ENCODE assay signal across 11 mouse cellular contexts in the genomic region with DNA sequence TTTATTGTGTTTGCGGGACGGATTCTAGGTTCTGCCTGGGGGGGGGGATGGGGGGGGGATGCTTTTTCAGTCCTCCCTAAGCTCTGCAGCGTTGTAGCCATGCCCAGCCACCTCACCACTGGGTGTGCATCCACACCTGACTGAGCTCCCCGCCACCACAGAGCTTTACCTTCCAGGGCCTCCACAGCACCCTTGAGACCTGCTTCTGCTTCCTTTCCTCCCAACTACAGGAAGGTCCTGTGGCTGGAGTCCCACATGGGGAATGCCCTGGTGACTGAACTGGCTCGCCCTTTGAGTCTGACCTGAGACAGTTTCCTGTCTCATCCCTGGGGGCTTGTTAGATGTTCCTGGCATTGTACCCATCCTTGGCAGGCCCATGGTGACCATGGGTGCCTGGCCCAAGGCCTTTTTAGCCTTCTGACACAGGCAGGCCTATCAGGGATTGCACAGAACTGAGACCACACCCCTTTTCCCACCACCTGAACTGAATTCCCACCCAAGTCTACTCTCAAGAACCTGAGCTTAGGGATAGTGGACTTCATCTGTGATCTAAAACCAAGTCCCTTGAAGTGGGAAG. TPM values are rescaled to one million over a fixed set of nuclear protein-coding genes. Genes with fewer than 3 reads are reported as not detected.
A peak's percentile ranks its signal among the peaks of the same experiment; 100 is the strongest.
DNase-seq lines count a peak whose midpoint lies in the region; ATAC-seq and TF ChIP-seq lines count a peak whose summit lies in the region.
"Had no signal": no experiment of that assay in that cellular context is flagged by ENCODE, and none has a peak within 500 bp of the region (broad histone marks: within the 10 kb centered on the region; RNA-seq: fewer than 3 reads in every experiment).

No protein-coding gene starts in this region.

- peak; percentile 60 to 86 for DNase-seq in adrenal gland, adult (ENCODE audit: inconsistent age in 2 of 2, low spot score in 1 of 2)
- no peak for DNase-seq in adrenal gland, postnatal 25 days
- no peak for DNase-seq in layer of hippocampus, adult 2 months (ENCODE audit: low spot score in 2 of 2)
- no peak for DNase-seq in layer of hippocampus, adult 18-20 months (ENCODE audit: low spot score in 2 of 2)
- no peak for DNase-seq in liver, embryonic 13.5 days
- no peak for DNase-seq in adipocyte (ENCODE audit: low spot score)
- DNase-seq in lung, postnatal 4 days, result no peak

- WGBS in bone marrow, adult 2 months, result 61% methylated on average over 5 of the region's 5 CpGs
- 86% methylated on average over 5 of the region's 5 CpGs for WGBS in liver, embryonic 13.5 days (ENCODE audit: insufficient replicate concordance)

- ATAC-seq in liver, embryonic 13.5 days (ENCODE audit: low read depth), result no peak

- peaks cover 36% of the 10 kb centered on the region for H3K4me1 ChIP-seq in bone marrow, adult 2 months (ENCODE audit: control insufficient read depth, insufficient read depth, low read length)
- H3K4me1 ChIP-seq in liver, embryonic 13.5 days (replicated peaks), result peaks cover 91% of the 10 kb centered on the region

- TF ChIP-seq CTCF in layer of hippocampus, adult 2 months (conservative IDR thresholded peaks at IDR 0.05), result no peak
- TF ChIP-seq CTCF in bone marrow, adult 2 months (IDR thresholded peaks at IDR 0.05; ENCODE audit: control insufficient read depth, insufficient read depth, low read length), result no peak

- 0 out of 2 replicates have a peak, but pooled peaks have one; percentile 5 for TF ChIP-seq POLR2A in bone marrow, adult 2 months (IDR thresholded peaks at IDR 0.05; ENCODE audit: borderline replicate concordance, control insufficient read depth, low read depth, low read length)

- H3K27ac ChIP-seq in layer of hippocampus, adult 2 months, result peak overlapping the region; percentile 76; the same call in 1 of the 2 replicates
- peak overlapping the region; percentile 49 for H3K27ac ChIP-seq in bone marrow, adult 2 months (ENCODE audit: control insufficient read depth, insufficient read depth, low read depth, low read length, poor library complexity)
- peak overlapping the region; percentile 100 for H3K27ac ChIP-seq in liver, embryonic 13.5 days
- H3K27ac ChIP-seq: embryonic facial prominence, embryonic 12.5 days; kidney, embryonic 15.5 days; left cerebral cortex, adult 2 months had no signal

- H3K27me3 ChIP-seq in liver, embryonic 13.5 days, result no peaks in the 10 kb centered on the region
- H3K27me3 ChIP-seq: embryonic facial prominence, embryonic 12.5 days; kidney, embryonic 15.5 days had no signal

- peaks cover 48% of the 10 kb centered on the region for H3K36me3 ChIP-seq in liver, embryonic 13.5 days
- H3K36me3 ChIP-seq: embryonic facial prominence, embryonic 12.5 days had no signal

- H3K9me3 ChIP-seq in liver, embryonic 13.5 days (replicated peaks), result no peaks in the 10 kb centered on the region
- H3K9me3 ChIP-seq: embryonic facial prominence, embryonic 12.5 days; kidney, embryonic 15.5 days had no signal

- peak overlapping the region; percentile 88 for H3K4me2 ChIP-seq in liver, embryonic 13.5 days
- H3K4me2 ChIP-seq: embryonic facial prominence, embryonic 12.5 days had no signal

- no peak overlapping the region for H3K4me3 ChIP-seq in layer of hippocampus, adult 2 months
- peak overlapping the region; percentile 22 for H3K4me3 ChIP-seq in bone marrow, adult 2 months (replicated peaks; ENCODE audit: control insufficient read depth, low read depth, low read length)
- H3K4me3 ChIP-seq in liver, embryonic 13.5 days (replicated peaks), result peak overlapping the region; percentile 95
- H3K4me3 ChIP-seq: embryonic facial prominence, embryonic 12.5 days; kidney, embryonic 15.5 days; left cerebral cortex, adult 2 months had no signal

- H3K9ac ChIP-seq in liver, embryonic 13.5 days, result peak overlapping the region; percentile 98
- H3K9ac ChIP-seq: embryonic facial prominence, embryonic 12.5 days; kidney, embryonic 15.5 days had no signal

RNA-seq across cellular contexts. Expression of a gene that starts 14.4 kb away (rescaled TPM):
- 68.9 and 70.0 TPM in 2 replicates for total RNA-seq in adrenal gland, postnatal 25 days (2021)
- total RNA-seq in layer of hippocampus, adult 2 months (2021), result 10 to 100 TPM; 25.7 to 27.5 TPM
- total RNA-seq in layer of hippocampus, adult 18-20 months (2021), result 10 to 100 TPM; 22.0 to 23.6 TPM
- polyA plus RNA-seq in bone marrow, adult 2 months (2011; ENCODE audit: insufficient read depth, insufficient read length, low replicate concordance, missing spikeins), result 33.7 and 51.6 TPM in 2 replicates
- polyA plus RNA-seq in liver, embryonic 13.5 days (2015; fragmentation: Nextera tagmentation; extraction: Ambion mirVana), result 13.1 and 14.1 TPM in 2 replicates

RNA-seq across cellular contexts. Expression of a gene that starts 31.6 kb away (rescaled TPM):
- 62.4 and 68.2 TPM in 2 replicates for total RNA-seq in adrenal gland, postnatal 25 days (2021)
- 10 to 100 TPM; 23.6 to 25.0 TPM for total RNA-seq in layer of hippocampus, adult 2 months (2021)
- 10 to 100 TPM; 22.3 to 25.3 TPM for total RNA-seq in layer of hippocampus, adult 18-20 months (2021)
- polyA plus RNA-seq in bone marrow, adult 2 months (2011; ENCODE audit: insufficient read depth, insufficient read length, low replicate concordance, missing spikeins), result 81.7 and 82.5 TPM in 2 replicates
- 91.0 and 102 TPM in 2 replicates for polyA plus RNA-seq in liver, embryonic 13.5 days (2015; fragmentation: Nextera tagmentation; extraction: Ambion mirVana)

RNA-seq across cellular contexts. Expression of a gene that starts 31.6 kb away (rescaled TPM):
- 5.6 and 6.0 TPM in 2 replicates for total RNA-seq in adrenal gland, postnatal 25 days (2021)
- 1 to 10 TPM; 6.1 to 6.8 TPM for total RNA-seq in layer of hippocampus, adult 2 months (2021)
- total RNA-seq in layer of hippocampus, adult 18-20 months (2021), result 1 to 10 TPM; 6.0 to 6.1 TPM
- polyA plus RNA-seq in bone marrow, adult 2 months (2011; ENCODE audit: insufficient read depth, insufficient read length, low replicate concordance, missing spikeins), result 1.1 and 1.8 TPM in 2 replicates
- polyA plus RNA-seq in liver, embryonic 13.5 days (2015; fragmentation: Nextera tagmentation; extraction: Ambion mirVana), result 2.4 and 3.0 TPM in 2 replicates

RNA-seq across cellular contexts. Expression of a gene that starts 45.1 kb away (rescaled TPM):
- 0.57 and 2.1 TPM in 2 replicates for total RNA-seq in adrenal gland, postnatal 25 days (2021)
- 1 to 10 TPM; 1.4 to 3.3 TPM for total RNA-seq in layer of hippocampus, adult 2 months (2021)
- 1 to 10 TPM; 1.9 to 2.8 TPM for total RNA-seq in layer of hippocampus, adult 18-20 months (2021)
- not detected in 2 replicates for polyA plus RNA-seq in bone marrow, adult 2 months (2011; ENCODE audit: insufficient read depth, insufficient read length, low replicate concordance, missing spikeins)
- 0.23 and 0.72 TPM in 2 replicates for polyA plus RNA-seq in liver, embryonic 13.5 days (2015; fragmentation: Nextera tagmentation; extraction: Ambion mirVana)

RNA-seq across cellular contexts. Expression of a gene that starts 60.0 kb away (rescaled TPM):
- 50.3 and 64.1 TPM in 2 replicates for total RNA-seq in adrenal gland, postnatal 25 days (2021)
- 10 to 100 TPM; 38.5 to 42.2 TPM for total RNA-seq in layer of hippocampus, adult 2 months (2021)
- 10 to 100 TPM; 44.3 to 44.6 TPM for total RNA-seq in layer of hippocampus, adult 18-20 months (2021)
- polyA plus RNA-seq in bone marrow, adult 2 months (2011; ENCODE audit: insufficient read depth, insufficient read length, low replicate concordance, missing spikeins), result 12.7 and 26.8 TPM in 2 replicates
- polyA plus RNA-seq in liver, embryonic 13.5 days (2015; fragmentation: Nextera tagmentation; extraction: Ambion mirVana), result 33.5 and 37.2 TPM in 2 replicates

Comparison
In these comparisons a context has a peak if more than half of its experiments do, and no peak if none do; other contexts are left out.
1. DNase-seq: peak in adrenal gland, adult (2 of 2); none in adrenal gland, postnatal 25 days (single experiment), layer of hippocampus, adult 2 months (0 of 2), layer of hippocampus, adult 18-20 months (0 of 2), liver, embryonic 13.5 days (single experiment), adipocyte (single experiment) and lung, postnatal 4 days (0 of 2).
2. H3K27ac ChIP-seq: peak in every context shown above with its lines; median percentile 100 in liver, embryonic 13.5 days; 76 in layer of hippocampus, adult 2 months; 49 in bone marrow, adult 2 months.